Mouse (Mus musculus) kidney, postnatal 25 days (tissue): Measurements from ENCODE around the gene Fmnl2.

ENCODE experiments used
- DNase-seq, 2 experiments: peaks; one replicate each; pipeline ENCODE4 v3.0.0; 2021; ENCODE audit warnings: mixed read lengths in 2 of 2

Fmnl2 gene

GRCm38 (mm10) chr2:52958535-52959290 lies 101.1 kb downstream of the Fmnl2 start:
- peak; percentile 83 to 84 for DNase-seq

- DNase-seq: no peak
These were observed 101.6 kb downstream of the Fmnl2 start for GRCm38 (mm10) chr2:52959291-52959621.

- DNase-seq: no peak
These were observed 102.3 kb downstream of the Fmnl2 start for GRCm38 (mm10) chr2:52959982-52960381.

- DNase-seq: no peak
These were observed 103.0 kb downstream of the Fmnl2 start for GRCm38 (mm10) chr2:52960697-52961096.

GRCm38 (mm10) chr2:52963439-52963838 lies 105.8 kb downstream of the Fmnl2 start:
- no peak for DNase-seq

GRCm38 (mm10) chr2:52964386-52964928 lies 106.8 kb downstream of the Fmnl2 start:
- no peak for DNase-seq

GRCm38 (mm10) chr2:52966227-52966626 lies 108.6 kb downstream of the Fmnl2 start:
- no peak for DNase-seq

GRCm38 (mm10) chr2:52966820-52967460 lies 109.3 kb downstream of the Fmnl2 start:
- no peak for DNase-seq

GRCm38 (mm10) chr2:52967461-52967823 lies 109.8 kb downstream of the Fmnl2 start:
- no peak for DNase-seq

- DNase-seq: no peak
These were observed 111.2 kb downstream of the Fmnl2 start for GRCm38 (mm10) chr2:52968884-52969283.

- DNase-seq: no peak
These were observed 116.4 kb downstream of the Fmnl2 start for GRCm38 (mm10) chr2:52974056-52974455.

GRCm38 (mm10) chr2:52974776-52975175 lies 117.1 kb downstream of the Fmnl2 start:
- DNase-seq: no peak

GRCm38 (mm10) chr2:52977921-52978675 lies 120.4 kb downstream of the Fmnl2 start:
- no peak for DNase-seq

- no peak for DNase-seq
These were observed 121.1 kb downstream of the Fmnl2 start for GRCm38 (mm10) chr2:52978796-52979195.

- DNase-seq: peak; percentile 67 to 75
These were observed 121.7 kb downstream of the Fmnl2 start for GRCm38 (mm10) chr2:52979280-52979763.

GRCm38 (mm10) chr2:52981126-52981525 lies 123.5 kb downstream of the Fmnl2 start:
- DNase-seq: no peak

- DNase-seq: no peak
These were observed 123.9 kb downstream of the Fmnl2 start for GRCm38 (mm10) chr2:52981595-52981994.

- DNase-seq: no peak
These were observed 124.8 kb downstream of the Fmnl2 start for GRCm38 (mm10) chr2:52982502-52982901.

GRCm38 (mm10) chr2:52984556-52984955 lies 126.9 kb downstream of the Fmnl2 start:
- no peak for DNase-seq

- no peak for DNase-seq
These were observed 127.5 kb downstream of the Fmnl2 start for GRCm38 (mm10) chr2:52985167-52985566.

- no peak for DNase-seq
These were observed 128.7 kb downstream of the Fmnl2 start for GRCm38 (mm10) chr2:52986354-52986753.

GRCm38 (mm10) chr2:52987035-52987434 lies 129.4 kb downstream of the Fmnl2 start:
- no peak for DNase-seq

- peak; percentile 53 to 72 for DNase-seq
These were observed 130.1 kb downstream of the Fmnl2 start for GRCm38 (mm10) chr2:52987637-52988295.
